Mouse (Mus musculus): ENCODE data around the gene Fry. TPM values are rescaled to one million over a fixed set of nuclear protein-coding genes. Genes with fewer than 3 reads are reported as not detected.

The Fry gene
- polyA plus RNA-seq, 1 experiment from 2014 or later = 58.5 TPM

DNA sequence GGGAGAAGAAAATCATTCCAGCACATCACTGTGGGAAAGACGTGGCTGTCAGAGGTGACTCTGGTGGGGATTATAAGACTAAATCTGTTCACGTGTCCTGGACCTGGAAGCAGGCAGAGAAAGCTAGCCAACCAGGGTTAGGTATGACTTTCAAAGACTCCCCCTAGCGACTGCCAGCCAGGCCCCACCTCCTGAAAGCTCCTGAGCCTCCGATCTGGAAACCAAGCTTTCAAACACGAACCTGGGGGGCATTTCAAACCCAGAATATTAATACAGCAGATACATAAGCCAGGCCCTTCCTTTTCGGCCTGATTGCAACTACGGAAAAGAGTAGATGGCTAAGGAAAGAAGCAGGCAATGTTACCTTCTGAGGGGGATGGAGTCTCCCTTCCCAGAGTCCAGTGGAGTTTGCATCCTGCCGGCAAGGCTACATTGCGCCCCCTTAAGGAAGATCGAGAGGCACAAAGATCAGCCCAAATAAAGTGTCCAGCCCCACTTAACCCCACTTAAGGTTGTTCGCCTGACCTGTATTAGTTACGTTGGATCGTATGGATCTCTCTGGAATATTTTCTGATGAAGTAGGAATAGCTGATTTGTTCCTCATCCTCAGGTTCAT is 284.5 kb downstream of the Fry start:
- WGBS = 25% methylated on average over 13 of the region's 13 CpGs
- Histone ChIP-seq H3K27ac (no peak overlapping the region), H3K27me3 (replicated peaks) (no peaks in the 10 kb centered on the region), H3K4me3 (no peak overlapping the region), H3K4me1 (no peaks in the 10 kb centered on the region), H3K4me2 (no peak overlapping the region), H3K9ac (no peak overlapping the region), H3K9me3 (no peaks in the 10 kb centered on the region), H3K36me3 (replicated peaks) (peaks cover 48% of the 10 kb centered on the region)
- ATAC-seq (replicated peaks) = no peak

DNA sequence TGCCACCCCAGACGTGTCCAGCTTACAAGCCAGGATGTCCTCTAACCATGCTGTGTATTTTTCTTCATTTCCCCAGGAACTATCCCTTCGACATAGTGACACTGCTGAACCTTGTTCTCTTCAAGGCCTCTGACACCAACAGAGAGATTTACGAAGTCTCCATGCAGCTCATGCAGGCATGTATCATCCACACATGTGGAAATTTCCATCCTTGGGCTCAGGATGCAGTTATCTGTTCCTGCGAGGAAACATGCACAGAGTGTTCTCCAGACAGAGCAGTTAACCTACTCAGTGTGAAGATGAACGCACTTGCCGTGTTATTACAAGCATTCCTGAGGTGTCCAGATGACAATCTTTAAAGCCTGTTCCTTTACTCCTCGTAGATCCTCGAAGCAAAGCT is 286.4 kb downstream of the Fry start:
- ATAC-seq (replicated peaks) = no peak
- WGBS = 84% methylated on average over 8 of the region's 8 CpGs
- H3K36me3 ChIP-seq (replicated peaks) = peaks cover 39% of the 10 kb centered on the region
- no peaks in the 10 kb centered on the region for H3K4me1 ChIP-seq
- no peak overlapping the region for H3K4me2 ChIP-seq
- no peaks in the 10 kb centered on the region for H3K9me3 ChIP-seq
- H3K4me3 ChIP-seq = no peak overlapping the region
- H3K27me3 ChIP-seq (replicated peaks) = no peaks in the 10 kb centered on the region
- H3K9ac ChIP-seq = no peak overlapping the region
- H3K27ac ChIP-seq = no peak overlapping the region

DNA sequence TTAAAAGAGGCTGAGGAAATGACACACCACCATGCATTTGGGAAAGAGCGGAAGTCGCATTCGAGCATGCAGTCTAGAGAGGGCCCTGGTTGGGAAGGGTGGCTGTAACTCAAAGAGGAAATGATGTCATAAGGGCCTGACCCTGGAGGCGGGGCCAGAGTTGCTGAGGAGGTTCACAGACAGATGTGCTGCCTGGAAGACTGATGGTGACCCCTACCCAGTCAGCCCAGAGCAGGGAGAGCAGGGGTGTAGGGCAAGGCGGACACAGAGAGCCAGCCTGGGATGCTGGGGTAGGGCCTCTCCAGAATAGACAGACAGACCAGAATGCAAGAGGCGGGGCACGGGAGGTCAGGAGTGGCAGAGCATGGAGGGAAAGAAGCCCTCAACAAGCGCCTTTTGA is 290.5 kb downstream of the Fry start:
- no peak overlapping the region for H3K4me3 ChIP-seq
- H3K27ac ChIP-seq = no peak overlapping the region
- 88% methylated on average over 8 of the region's 8 CpGs for WGBS

DNA sequence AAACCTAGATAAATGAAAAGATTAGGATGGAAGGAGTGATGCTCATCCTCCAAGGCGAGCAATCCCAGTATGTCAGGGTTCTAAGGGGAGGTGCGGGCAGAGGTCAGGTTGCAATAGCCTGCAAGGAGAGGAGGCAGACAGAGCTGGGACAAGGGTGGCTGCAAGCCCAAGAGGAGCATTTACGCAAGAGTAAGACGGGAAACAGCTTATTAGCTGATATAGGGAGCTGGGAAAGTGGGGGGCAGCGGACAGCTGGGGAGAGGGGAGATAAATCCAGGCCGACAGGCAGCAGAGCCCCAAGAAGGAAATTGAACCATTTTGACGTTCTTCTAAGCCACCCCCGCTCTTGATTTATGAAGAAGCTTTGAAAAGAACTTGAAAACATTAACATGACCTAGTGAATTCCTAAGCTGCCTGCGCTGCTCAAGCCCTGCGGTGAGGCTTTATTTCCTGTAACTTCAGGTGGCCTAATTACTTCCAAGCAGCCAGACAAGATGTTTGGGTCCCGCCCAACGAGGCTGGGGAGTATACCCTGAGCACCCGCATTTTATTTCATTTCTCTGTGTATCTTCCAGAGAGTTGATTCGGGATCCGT is 291.1 kb downstream of the Fry start:
- no peaks in the 10 kb centered on the region for H3K27me3 ChIP-seq (replicated peaks)
- H3K36me3 ChIP-seq (replicated peaks) = peaks cover 36% of the 10 kb centered on the region
- H3K4me3 ChIP-seq = no peak overlapping the region
- no peak overlapping the region for H3K4me2 ChIP-seq
- ATAC-seq (replicated peaks) = no peak
- H3K9me3 ChIP-seq = no peaks in the 10 kb centered on the region
- H3K9ac ChIP-seq = no peak overlapping the region
- no peaks in the 10 kb centered on the region for H3K4me1 ChIP-seq
- 77% methylated on average over 15 of the region's 15 CpGs for WGBS
- H3K27ac ChIP-seq = no peak overlapping the region

More for the DNA sequence above, 290.5 kb downstream of the Fry start:
- ATAC-seq (replicated peaks) = no peak
- no peak overlapping the region for H3K9ac ChIP-seq
- no peaks in the 10 kb centered on the region for H3K27me3 ChIP-seq (replicated peaks)
- no peak overlapping the region for H3K4me2 ChIP-seq
- H3K36me3 ChIP-seq (replicated peaks) = peaks cover 33% of the 10 kb centered on the region
- no peaks in the 10 kb centered on the region for H3K9me3 ChIP-seq
- no peaks in the 10 kb centered on the region for H3K4me1 ChIP-seq

DNA sequence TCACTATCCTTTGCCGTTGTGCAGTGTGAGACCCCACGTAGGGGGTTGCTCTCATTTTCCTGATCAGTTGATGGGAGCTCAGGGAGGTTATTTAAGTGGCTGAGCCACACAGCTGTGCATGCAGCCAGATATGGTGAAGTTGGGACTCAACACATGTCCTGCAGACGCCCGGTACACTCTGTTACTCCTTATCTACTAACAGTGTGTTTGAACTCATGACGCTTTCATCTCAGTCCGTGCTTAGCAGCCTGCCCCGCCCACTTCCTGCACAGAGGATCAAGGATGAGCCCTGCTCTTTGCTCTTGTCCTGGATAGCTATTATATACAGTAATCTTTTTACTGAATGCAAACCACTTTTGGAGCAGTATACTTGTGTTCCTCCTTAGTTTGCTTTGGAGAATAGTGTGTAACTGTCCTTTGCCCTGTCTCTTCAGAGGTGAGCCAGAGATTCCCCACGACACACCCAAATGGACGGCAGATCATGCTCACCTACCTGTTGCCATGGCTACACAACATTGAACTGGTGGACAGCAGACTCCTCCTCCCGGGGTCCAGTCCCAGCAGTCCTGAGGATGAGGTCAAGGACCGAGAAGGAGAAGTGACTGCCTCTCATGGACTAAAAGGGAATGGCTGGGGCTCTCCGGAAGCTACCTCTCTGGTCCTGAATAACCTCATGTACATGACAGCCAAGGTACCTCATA is 294.5 kb downstream of the Fry start:
- Histone ChIP-seq H3K9ac (no peak overlapping the region), H3K4me2 (no peak overlapping the region), H3K27ac (no peak overlapping the region), H3K36me3 (replicated peaks) (peaks cover 50% of the 10 kb centered on the region), H3K4me1 (no peaks in the 10 kb centered on the region), H3K4me3 (no peak overlapping the region), H3K9me3 (no peaks in the 10 kb centered on the region), H3K27me3 (replicated peaks) (no peaks in the 10 kb centered on the region)
- no peak for ATAC-seq (replicated peaks)
- WGBS = 78% methylated on average over 12 of the region's 12 CpGs

DNA sequence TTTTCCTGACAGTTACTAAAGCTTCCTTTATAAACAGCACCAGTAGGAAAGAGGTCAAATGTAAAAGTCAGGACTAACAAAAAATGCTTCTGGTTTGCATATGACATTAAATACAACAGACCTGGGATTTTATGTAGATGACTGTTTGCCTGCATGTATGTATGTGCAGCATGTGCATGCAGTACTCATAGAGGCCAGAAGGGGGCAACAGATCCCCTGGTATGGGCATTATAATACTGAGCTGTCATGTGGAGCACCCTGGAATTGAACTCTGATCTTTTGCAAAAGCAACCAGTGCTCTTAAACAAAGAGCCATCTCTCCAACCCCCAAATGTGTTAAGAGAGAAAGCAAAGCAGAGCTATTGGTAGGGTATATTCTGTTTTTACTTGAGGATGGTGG is 296.4 kb downstream of the Fry start:
- Histone ChIP-seq H3K27me3 (replicated peaks) (no peaks in the 10 kb centered on the region), H3K9me3 (no peaks in the 10 kb centered on the region), H3K27ac (no peak overlapping the region), H3K9ac (no peak overlapping the region), H3K4me3 (no peak overlapping the region), H3K36me3 (replicated peaks) (peaks cover 57% of the 10 kb centered on the region), H3K4me2 (no peak overlapping the region), H3K4me1 (no peaks in the 10 kb centered on the region)
- no peak for ATAC-seq (replicated peaks)

DNA sequence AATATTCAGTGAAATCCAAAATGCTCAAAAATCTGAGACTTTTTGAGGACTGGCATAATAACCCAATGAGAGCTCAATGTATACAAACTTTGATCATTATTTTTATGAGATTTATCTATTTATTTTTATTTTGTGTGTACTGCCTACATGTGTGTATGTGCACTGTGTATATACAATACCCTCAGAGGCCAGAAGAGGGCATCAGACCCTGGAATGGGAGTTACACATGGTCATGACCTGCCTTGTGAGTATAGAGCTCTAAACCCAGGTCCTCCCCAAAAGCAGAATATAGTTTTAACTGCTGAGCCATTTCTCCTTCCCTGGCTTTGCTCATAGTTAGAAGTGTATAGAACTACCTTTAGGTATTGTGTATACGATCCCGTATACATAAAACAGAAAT is 298.8 kb downstream of the Fry start:
- WGBS = 99% methylated on average over 2 of the region's 2 CpGs
- ATAC-seq (replicated peaks) = no peak
- Histone ChIP-seq H3K4me2 (no peak overlapping the region), H3K27ac (no peak overlapping the region), H3K9me3 (no peaks in the 10 kb centered on the region), H3K4me3 (no peak overlapping the region), H3K4me1 (no peaks in the 10 kb centered on the region), H3K9ac (no peak overlapping the region), H3K36me3 (replicated peaks) (peaks cover 53% of the 10 kb centered on the region), H3K27me3 (replicated peaks) (no peaks in the 10 kb centered on the region)

DNA sequence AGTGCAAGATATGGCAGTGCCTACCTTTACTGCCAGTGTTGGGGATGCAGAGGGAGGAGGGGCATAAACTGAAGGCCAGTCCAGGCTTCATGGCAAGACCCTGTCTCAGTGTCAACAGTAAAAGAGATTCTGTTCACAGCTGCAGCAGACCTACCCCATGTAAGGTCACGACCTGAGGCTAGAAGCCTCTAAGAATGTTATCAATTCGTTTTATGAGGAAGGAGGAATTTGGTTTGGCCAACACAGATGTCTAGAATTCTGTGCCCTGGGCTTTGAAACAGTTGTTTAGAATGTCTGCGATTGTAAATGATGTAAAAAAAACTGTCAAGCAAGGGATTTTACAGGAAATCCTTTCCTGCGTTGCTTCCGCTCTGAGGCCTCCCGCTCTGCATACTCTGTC is 299.6 kb downstream of the Fry start:
- H3K27me3 ChIP-seq (replicated peaks) = no peaks in the 10 kb centered on the region
- WGBS = 79% methylated on average over 6 of the region's 6 CpGs
- H3K4me1 ChIP-seq = no peaks in the 10 kb centered on the region
- no peak overlapping the region for H3K9ac ChIP-seq
- H3K4me2 ChIP-seq = no peak overlapping the region
- no peak overlapping the region for H3K4me3 ChIP-seq
- H3K36me3 ChIP-seq (replicated peaks) = peaks cover 59% of the 10 kb centered on the region
- H3K9me3 ChIP-seq = no peaks in the 10 kb centered on the region
- no peak overlapping the region for H3K27ac ChIP-seq
- no peak for ATAC-seq (replicated peaks)

DNA sequence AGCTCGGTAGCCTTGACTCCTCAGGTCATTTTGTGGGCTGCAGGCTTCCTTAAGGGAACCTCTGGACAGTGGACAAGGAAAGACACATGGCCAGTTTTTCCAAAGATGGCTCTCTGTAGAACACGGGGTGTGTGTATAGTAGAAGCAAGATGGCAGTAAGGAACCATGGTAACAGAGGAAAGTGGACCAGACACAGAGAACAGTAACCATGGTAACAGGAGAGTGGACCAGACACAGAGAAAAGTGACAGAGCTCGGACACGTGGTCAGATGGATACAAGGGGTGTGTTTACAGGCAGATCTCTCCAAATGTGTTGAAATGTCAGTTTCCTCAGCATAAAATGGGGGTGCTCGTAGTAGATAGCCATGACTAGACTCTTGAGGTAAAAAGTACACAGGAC is 306.6 kb downstream of the Fry start:
- ATAC-seq (replicated peaks) = 0 out of 2 replicates have a peak, but pooled peaks have one; percentile 60
- Histone ChIP-seq H3K9ac (no peak overlapping the region), H3K4me2 (no peak overlapping the region), H3K27ac (no peak overlapping the region), H3K36me3 (replicated peaks) (peaks cover 47% of the 10 kb centered on the region), H3K4me3 (no peak overlapping the region), H3K9me3 (no peaks in the 10 kb centered on the region), H3K4me1 (no peaks in the 10 kb centered on the region), H3K27me3 (replicated peaks) (no peaks in the 10 kb centered on the region)
- WGBS = 70% methylated on average over 5 of the region's 5 CpGs

DNA sequence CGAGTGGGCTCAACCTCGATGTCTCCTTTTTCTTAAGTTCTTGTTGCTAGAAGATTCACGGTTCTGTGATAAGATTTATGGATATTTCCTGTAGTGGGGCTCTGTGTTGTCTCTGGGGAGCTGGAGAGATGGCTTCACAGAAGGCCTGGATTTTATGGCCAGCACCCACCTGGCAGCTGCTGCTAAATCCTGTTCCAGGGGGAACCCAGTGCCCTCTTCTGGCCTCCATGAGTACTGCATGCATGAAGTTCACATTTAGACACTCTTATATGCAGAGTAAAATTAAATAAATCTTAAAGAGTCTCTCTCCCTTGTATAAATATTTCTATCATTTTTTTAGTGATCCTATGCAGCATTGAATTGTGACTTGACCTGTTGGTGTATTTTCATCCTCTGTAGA is 308.1 kb downstream of the Fry start:
- H3K27me3 ChIP-seq (replicated peaks) = no peaks in the 10 kb centered on the region
- no peak overlapping the region for H3K9ac ChIP-seq
- H3K4me1 ChIP-seq = no peaks in the 10 kb centered on the region
- 94% methylated on average over 3 of the region's 3 CpGs for WGBS
- H3K9me3 ChIP-seq = no peaks in the 10 kb centered on the region
- peaks cover 60% of the 10 kb centered on the region for H3K36me3 ChIP-seq (replicated peaks)
- no peak overlapping the region for H3K4me3 ChIP-seq
- no peak overlapping the region for H3K27ac ChIP-seq
- no peak overlapping the region for H3K4me2 ChIP-seq
- ATAC-seq (replicated peaks) = no peak

DNA sequence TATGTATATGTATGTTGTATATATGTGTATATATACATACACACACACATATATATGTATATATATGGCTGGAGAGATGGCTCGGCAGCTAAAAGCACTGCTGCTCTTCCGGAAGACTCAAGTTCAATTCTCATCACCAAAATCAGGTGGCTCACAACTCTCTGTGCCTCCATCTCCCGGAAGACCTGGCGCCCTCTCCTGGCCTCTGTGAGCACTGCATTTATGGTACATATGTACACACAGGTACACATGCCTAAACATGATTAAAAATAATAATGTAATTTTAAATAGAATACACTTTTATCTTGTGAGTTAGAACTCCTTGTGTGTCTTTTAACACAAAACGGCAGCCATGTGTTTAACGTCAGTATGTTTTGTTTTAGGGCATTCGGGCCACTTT is 312.8 kb downstream of the Fry start:
- H3K4me2 ChIP-seq = no peak overlapping the region
- no peak overlapping the region for H3K27ac ChIP-seq
- no peaks in the 10 kb centered on the region for H3K9me3 ChIP-seq
- no peak for ATAC-seq (replicated peaks)
- peaks cover 61% of the 10 kb centered on the region for H3K36me3 ChIP-seq (replicated peaks)
- 94% methylated on average over 7 of the region's 7 CpGs for WGBS
- no peaks in the 10 kb centered on the region for H3K27me3 ChIP-seq (replicated peaks)
- H3K9ac ChIP-seq = no peak overlapping the region
- H3K4me1 ChIP-seq = no peaks in the 10 kb centered on the region
- H3K4me3 ChIP-seq = no peak overlapping the region

DNA sequence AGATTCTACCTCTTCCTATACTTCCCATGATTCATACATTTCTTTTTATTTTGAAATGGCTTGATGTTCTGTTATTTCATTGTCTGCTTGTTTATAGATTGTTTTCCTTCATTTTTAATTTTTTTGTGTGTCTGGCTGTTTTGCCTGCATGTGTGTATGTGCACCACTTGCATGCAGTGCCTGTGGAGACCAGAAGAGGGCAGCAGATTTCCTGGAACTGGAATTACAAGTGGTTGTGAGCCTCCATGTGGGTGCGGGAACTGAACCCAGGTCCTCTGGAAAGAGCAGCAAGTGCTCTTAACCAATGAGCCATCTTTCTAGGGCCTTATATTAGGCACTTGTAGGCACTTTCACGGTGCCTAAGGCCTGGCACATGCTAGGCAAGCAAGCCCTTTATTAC is 314.5 kb downstream of the Fry start:
- H3K9ac ChIP-seq = no peak overlapping the region
- H3K4me2 ChIP-seq = no peak overlapping the region
- peaks cover 62% of the 10 kb centered on the region for H3K36me3 ChIP-seq (replicated peaks)
- no peak overlapping the region for H3K27ac ChIP-seq
- H3K27me3 ChIP-seq (replicated peaks) = no peaks in the 10 kb centered on the region
- no peak for ATAC-seq (replicated peaks)
- H3K4me1 ChIP-seq = no peaks in the 10 kb centered on the region
- no peaks in the 10 kb centered on the region for H3K9me3 ChIP-seq
- 94% methylated on average over 2 of the region's 2 CpGs for WGBS
- H3K4me3 ChIP-seq = no peak overlapping the region

Data from midbrain, embryonic 15.5 days (tissue).